Mouse (Mus musculus) stomach, postnatal 0 days (tissue): ENCODE results near the gene Apobec1.

ENCODE experiments used
- CTCF ChIP-seq: IDR thresholded peaks from 2 replicates; pipeline ENCODE4 v1.5.1; 2016; ENCODE audit warnings: antibody characterized with exemption, low read depth, mild to moderate bottlenecking, moderate library complexity
- EP300 ChIP-seq: optimal IDR thresholded peaks from 2 replicates; pipeline ENCODE3; 2016; ENCODE audit warnings: antibody characterized with exemption

DNA sequence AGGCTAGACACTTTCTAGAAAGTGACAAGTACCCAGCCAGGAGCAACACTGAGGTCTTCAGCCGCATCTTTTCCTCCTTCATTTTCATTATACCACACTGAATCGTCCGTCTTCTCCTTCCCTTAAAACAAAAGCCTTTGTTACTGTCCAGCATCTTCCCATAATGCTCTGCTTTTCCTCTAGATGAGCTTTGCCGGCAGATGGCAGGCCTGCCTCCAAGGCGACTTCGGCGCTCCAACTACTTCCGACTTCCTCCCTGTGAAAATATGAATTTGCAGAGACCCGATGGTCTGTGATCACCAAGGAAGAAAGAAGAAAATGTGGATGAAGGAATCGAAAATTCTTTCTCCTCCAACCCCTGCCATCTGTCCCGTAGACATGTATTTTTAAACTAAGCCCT, 74.1 kb downstream of the Apobec1 start:
- no peak for TF ChIP-seq EP300
- TF ChIP-seq CTCF: no peak
